Mouse (Mus musculus) hindbrain, embryonic 14.5 days (tissue): ENCODE data around the gene Gm10491. TPM values are rescaled to one million over a fixed set of nuclear protein-coding genes. Genes with fewer than 3 reads are reported as not detected.

Experiments used
- ATAC-seq: fragments of 200-750 bp; cut with Nextera tagmentation; 2 replicates; pipeline ENCODE4 v1.8.0; 2017; ENCODE audit warnings: moderate number of reproducible peaks, mild to moderate bottlenecking, moderate TSS enrichment, moderate library complexity; ENCODE audit not compliant: low FRiP score
- DNase-seq: peaks from one replicate; pipeline ENCODE4 v3.0.0-alpha.2; 2015; ENCODE audit warnings: low spot score
- H3K27ac ChIP-seq: fragments of 300-500 bp; sonication (generic); 2 replicates; pipeline ENCODE4 v1.5.1; 2014; ENCODE audit warnings: mild to moderate bottlenecking, moderate library complexity
- H3K27me3 ChIP-seq: fragments of 300-500 bp; sonication (generic); 2 replicates; pipeline ENCODE4 v1.6.1; 2014; ENCODE audit warnings: mild to moderate bottlenecking, low read length, mixed read lengths; ENCODE audit not compliant: control insufficient read depth, insufficient read depth
- H3K36me3 ChIP-seq: fragments of 300-500 bp; sonication (generic); replicated peaks from 2 replicates; pipeline ENCODE4 v1.6.1; 2014; ENCODE audit not compliant: control insufficient read depth, insufficient read depth
- H3K4me1 ChIP-seq: fragments of 300-500 bp; sonication (generic); replicated peaks from 2 replicates; pipeline ENCODE4 v1.6.1; 2014; ENCODE audit warnings: antibody characterized with exemption, low read length, mixed read lengths; ENCODE audit not compliant: control insufficient read depth, insufficient read depth
- H3K4me2 ChIP-seq: fragments of 300-500 bp; sonication (generic); replicated peaks from 2 replicates; pipeline ENCODE4 v1.6.1; 2014; ENCODE audit warnings: mild to moderate bottlenecking, moderate library complexity
- H3K4me3 ChIP-seq: fragments of 300-500 bp; sonication (generic); replicated peaks from 2 replicates; pipeline ENCODE4 v1.5.1; 2014; ENCODE audit warnings: mild to moderate bottlenecking, low read length
- H3K9ac ChIP-seq: fragments of 300-500 bp; sonication (generic); 2 replicates; pipeline ENCODE4 v1.6.1; 2014
- H3K9me3 ChIP-seq: fragments of 300-500 bp; sonication (generic); 2 replicates; pipeline ENCODE4 v1.6.1; 2016; ENCODE audit warnings: low read length; ENCODE audit not compliant: control insufficient read depth
- WGBS: fragments of 180-500 bp; shearing (Covaris S2); extraction: QIAGEN DNeasy Blood & Tissue Kit; methylation state at CpG from one replicate; pipeline ENCODE4 v1.1.7; 2014; 5-methylcytosine and 5-hydroxymethylcytosine counted together
- polyA plus RNA-seq: library from polyadenylated mRNA; unstranded; fragments of >200 nt; fragmentation: Nextera tagmentation; extraction: Ambion mirVana; gene quantifications from 2 replicates; pipeline ENCODE4 v1.2.1, GENCODE M21; 2014

Gene Gm10491
- polyA plus RNA-seq = not detected in 2 replicates

DNA sequence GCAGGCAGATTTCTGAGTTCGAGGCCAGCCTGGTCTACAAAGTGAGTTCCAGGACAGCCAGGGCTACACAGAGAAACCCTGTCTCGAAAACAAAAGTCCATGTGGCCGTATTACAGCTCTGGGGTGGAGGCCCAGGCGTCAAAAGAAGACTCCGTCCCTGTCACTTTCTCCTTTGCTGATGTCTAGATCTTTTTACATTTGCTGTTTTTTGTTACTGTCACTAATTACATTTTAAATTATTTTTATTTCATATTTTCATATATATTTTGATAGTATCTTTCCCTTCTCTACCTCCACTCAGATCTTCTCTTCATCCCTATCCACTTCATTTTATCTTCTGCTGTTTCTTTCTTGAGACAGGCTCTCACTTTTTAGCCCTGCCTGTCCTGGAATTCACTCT is at the start of gene Gm10491:
Gm10491 (minus strand) TSS at position 101 of the 400 bp plus-strand sequence.
- Histone ChIP-seq H3K4me3 (no peak within 1 kb of the TSS), H3K4me2 (no peak within 1 kb of the TSS), H3K9ac (no peak within 1 kb of the TSS), H3K9me3 (no peaks in the 10 kb centered on the region; the same call in 1 of the 2 replicates), H3K4me1 (no peaks in the 10 kb centered on the region), H3K36me3 (peaks cover 4% of the 10 kb centered on the region), H3K27me3 (no peaks in the 10 kb centered on the region), H3K27ac (no peak within 1 kb of the TSS)
- 85% methylated on average over 5 of the region's 5 CpGs for WGBS
- DNase-seq (no peak), ATAC-seq (no peak)

DNA sequence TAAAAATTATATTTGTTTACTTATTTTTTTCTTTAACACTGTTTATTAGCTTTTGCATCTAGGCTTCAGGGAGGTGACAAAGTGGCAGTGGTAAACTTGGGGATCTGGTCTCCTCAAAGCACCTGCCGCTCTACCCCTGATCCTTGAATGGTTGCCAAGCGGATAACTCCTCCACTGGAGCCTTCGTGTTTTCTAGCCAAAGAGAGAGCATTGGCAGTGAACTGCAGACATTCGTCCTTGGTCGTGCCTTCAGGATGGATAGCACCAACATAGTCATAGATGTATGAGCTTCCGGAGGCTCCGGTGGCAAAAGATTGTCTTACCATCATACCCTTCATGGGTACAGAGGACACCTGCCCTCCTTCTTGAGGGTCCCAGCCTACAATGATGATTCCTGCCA is 42.5 kb upstream of the Gm10491 start:
- H3K4me2 ChIP-seq = no peak overlapping the region
- H3K9me3 ChIP-seq = no peaks in the 10 kb centered on the region
- H3K27me3 ChIP-seq = no peaks in the 10 kb centered on the region
- no peak overlapping the region for H3K27ac ChIP-seq
- H3K4me1 ChIP-seq = no peaks in the 10 kb centered on the region; the same call in 1 of the 2 replicates
- ATAC-seq = no peak
- DNase-seq = no peak
- no peak overlapping the region for H3K9ac ChIP-seq
- 83% methylated on average over 7 of the region's 7 CpGs for WGBS
- no peaks in the 10 kb centered on the region for H3K36me3 ChIP-seq
- H3K4me3 ChIP-seq = no peak overlapping the region

DNA sequence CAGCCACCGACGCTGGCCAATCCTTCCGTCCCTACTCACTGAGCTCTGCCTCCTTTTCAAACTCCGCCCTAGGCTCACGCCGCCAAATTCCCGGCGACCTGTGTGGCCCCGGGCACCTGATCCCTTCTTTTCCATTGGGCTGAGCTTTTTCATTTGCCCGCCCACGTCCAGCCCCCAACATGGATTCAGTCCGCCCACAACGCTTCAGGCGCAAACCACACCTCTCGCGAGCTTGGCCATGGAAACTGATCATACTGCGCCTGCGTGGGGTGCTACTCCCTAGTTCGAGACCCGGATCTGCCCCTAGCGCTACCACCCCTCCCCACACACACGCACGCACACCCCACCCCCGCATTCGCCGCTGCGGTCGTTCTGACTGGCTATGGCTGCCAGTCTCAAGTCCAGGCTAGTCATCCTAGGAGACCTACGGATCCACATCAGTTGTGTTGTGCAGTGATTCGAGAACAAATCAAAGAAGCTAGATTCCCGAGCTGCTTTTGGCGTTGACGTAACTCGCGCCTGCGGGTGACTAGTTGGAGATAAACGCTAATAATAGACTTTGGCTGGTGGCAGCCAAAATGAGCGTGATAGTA is 40.4 kb upstream of the Gm10491 start:
- Histone ChIP-seq H3K27me3 (no peaks in the 10 kb centered on the region), H3K4me1 (no peaks in the 10 kb centered on the region; the same call in 1 of the 2 replicates), H3K9ac (peak overlapping the region; percentile 52), H3K9me3 (no peaks in the 10 kb centered on the region), H3K4me2 (peak overlapping the region; percentile 53), H3K4me3 (peak overlapping the region; percentile 45), H3K36me3 (peaks cover 6% of the 10 kb centered on the region), H3K27ac (peak overlapping the region; percentile 79)
- 18% methylated on average over 38 of the region's 38 CpGs for WGBS
- ATAC-seq (peak; percentile 99; the same call in 1 of the 2 replicates), DNase-seq (peak; percentile 90)

DNA sequence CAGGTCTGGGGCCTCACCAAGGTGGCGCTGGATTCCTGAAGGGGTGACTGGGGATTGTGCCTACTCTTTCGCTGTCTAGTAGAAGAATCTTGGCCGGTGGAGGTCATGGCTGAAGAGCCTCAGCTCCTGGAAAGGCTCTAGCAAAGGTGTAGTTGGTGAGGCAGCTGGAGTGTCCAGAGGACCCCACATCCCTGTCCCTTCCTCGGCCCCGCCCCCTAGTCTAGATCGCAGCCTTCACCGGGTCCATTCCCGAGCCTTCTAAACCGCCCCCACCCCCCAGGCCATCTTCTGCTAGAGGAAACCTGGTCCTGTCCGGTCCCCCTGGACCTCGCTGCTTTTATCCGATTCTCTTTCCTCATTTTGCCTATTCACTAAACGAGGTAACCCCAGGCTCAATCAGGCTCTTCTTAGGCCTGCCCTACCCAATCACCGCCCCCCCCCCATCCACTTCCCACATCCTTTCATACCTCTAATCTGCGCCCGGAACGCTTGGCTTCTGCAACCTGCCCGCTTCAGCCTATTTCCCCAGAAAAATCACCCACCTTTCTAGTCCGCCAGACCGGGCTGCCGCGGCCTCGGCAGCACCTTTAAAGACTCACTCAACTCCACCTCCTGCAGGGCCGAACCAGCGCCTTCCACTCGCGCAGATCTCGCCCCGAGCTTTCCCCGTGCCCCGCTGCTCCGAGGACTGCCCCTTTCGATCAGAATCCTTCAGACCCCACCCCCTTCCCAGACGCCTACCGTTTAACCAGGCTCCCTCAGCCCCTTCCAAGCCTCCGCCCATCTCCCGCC is 39.7 kb upstream of the Gm10491 start, which contains the start of gene Hdac6:
Hdac6 (minus strand) TSS at position 782 of the 792 bp plus-strand sequence.
- ATAC-seq (peak; percentile 54), DNase-seq (no peak)
- no peaks in the 10 kb centered on the region; the same call in 1 of the 2 replicates for H3K4me1 ChIP-seq
- H3K9me3 ChIP-seq = no peaks in the 10 kb centered on the region
- no peaks in the 10 kb centered on the region for H3K27me3 ChIP-seq
- peak within 1 kb of the TSS; percentile 79 for H3K27ac ChIP-seq
- 21% methylated on average over 37 of the region's 37 CpGs for WGBS
- peak within 1 kb of the TSS; percentile 55 for H3K9ac ChIP-seq
- H3K36me3 ChIP-seq = peaks cover 6% of the 10 kb centered on the region
- peak within 1 kb of the TSS; percentile 62 for H3K4me2 ChIP-seq
- H3K4me3 ChIP-seq = peak within 1 kb of the TSS; percentile 45

DNA sequence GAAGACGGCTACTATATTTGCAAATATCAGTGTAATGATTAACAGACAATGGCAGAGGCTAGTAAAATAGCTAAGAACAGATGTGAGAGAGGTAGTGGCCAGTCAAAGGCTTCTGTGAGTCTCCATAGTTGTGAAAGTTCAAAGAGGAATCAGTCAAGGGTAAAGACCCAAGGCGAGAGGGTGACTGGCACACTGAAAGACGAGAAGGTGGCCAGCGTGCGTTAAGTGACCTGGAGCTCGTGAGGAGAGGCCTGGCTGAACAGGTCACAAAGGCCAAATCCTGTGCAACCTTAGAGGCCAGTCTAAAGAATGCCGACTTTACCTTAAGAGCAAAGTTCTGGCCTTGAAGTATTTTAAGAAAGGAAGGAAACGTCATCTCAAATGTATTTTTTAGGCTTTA is 38.0 kb upstream of the Gm10491 start:
- WGBS = 78% methylated on average over 8 of the region's 8 CpGs
- no peak for DNase-seq
- no peak for ATAC-seq
- Histone ChIP-seq H3K4me2 (no peak overlapping the region), H3K27me3 (no peaks in the 10 kb centered on the region), H3K9me3 (no peaks in the 10 kb centered on the region), H3K4me1 (no peaks in the 10 kb centered on the region; the same call in 1 of the 2 replicates), H3K9ac (no peak overlapping the region), H3K36me3 (peaks cover 6% of the 10 kb centered on the region), H3K4me3 (no peak overlapping the region), H3K27ac (no peak overlapping the region)

DNA sequence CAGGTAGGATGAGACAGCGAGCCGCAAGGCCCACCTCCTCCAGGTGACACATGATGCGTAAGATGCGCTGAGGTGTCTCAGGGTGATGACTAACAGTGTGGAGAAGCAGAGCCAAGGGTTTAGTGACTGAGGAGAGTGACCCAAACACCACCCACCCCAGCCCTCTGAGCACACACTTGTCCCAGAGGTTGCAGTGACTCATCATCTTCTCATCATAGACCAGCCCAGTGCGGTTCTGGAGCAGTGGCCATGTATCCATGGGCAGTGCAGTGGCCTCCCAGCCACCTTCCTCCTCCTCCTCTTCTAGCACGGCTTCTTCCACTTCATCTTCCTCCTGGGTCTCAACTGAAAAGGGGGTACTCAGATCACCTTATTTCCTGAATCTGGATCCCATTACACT is 30.0 kb upstream of the Gm10491 start:
- peaks cover 31% of the 10 kb centered on the region for H3K36me3 ChIP-seq
- H3K4me3 ChIP-seq = no peak overlapping the region
- H3K9ac ChIP-seq = no peak overlapping the region
- ATAC-seq (no peak), DNase-seq (no peak)
- H3K9me3 ChIP-seq = no peaks in the 10 kb centered on the region
- H3K27me3 ChIP-seq = no peaks in the 10 kb centered on the region
- WGBS = 93% methylated on average over 6 of the region's 6 CpGs
- H3K4me1 ChIP-seq = no peaks in the 10 kb centered on the region
- H3K4me2 ChIP-seq = no peak overlapping the region
- no peak overlapping the region for H3K27ac ChIP-seq

DNA sequence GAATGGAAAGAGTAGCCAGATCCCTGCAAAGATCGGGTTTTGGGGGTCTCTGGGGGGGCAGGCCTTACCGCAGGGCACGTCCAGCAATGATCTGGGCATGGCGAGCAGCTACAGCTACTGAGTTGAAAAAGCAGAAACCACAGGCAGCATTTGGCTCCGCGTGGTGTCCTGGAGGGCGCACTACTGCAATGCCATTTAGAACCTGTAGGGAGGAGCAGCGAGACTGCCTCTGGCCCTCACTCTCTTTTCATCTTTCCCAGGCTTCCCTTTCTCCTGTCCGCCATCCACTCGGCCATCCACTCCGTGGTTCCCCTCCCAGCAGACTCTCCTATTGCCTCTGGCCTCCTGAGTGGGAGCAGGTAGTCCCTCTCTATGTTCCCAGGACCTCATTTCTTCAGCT is 29.2 kb upstream of the Gm10491 start:
- peaks cover 34% of the 10 kb centered on the region for H3K36me3 ChIP-seq
- DNase-seq (no peak), ATAC-seq (no peak)
- no peaks in the 10 kb centered on the region for H3K27me3 ChIP-seq
- no peak overlapping the region for H3K9ac ChIP-seq
- no peaks in the 10 kb centered on the region for H3K4me1 ChIP-seq
- no peak overlapping the region for H3K4me2 ChIP-seq
- no peak overlapping the region for H3K27ac ChIP-seq
- no peaks in the 10 kb centered on the region for H3K9me3 ChIP-seq
- whole genome bisulfite sequencing = 44% methylated on average over 11 of the region's 11 CpGs
- H3K4me3 ChIP-seq = no peak overlapping the region

DNA sequence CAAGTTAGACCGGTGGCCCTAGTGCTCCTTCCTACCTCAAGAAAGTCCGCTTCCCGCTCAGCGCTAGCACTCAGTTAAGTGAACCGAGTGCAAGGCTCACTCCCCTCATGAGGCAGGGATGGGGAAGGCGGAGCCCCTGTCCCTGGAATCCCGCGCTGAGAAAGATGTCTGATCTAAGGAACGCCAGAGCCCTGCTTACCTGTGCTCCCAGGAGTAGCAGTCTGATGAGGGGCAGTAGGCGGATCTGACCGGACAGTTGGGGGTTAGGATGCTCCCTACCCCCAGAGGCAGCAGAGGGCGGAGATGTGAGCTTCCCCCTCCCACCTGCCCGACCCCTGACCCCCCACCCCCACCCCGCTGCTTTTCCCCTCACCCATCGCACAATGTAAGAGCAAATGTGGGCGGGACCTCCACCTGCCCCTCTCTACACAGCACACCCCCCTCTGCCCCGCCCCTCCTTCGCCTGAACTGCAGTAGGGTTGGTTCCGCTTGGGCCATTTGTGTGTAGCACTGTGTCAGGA is 20.7 kb upstream of the Gm10491 start, which contains the start of gene Eras:
Eras (minus strand) TSS at position 338 of the 521 bp plus-strand sequence.
- no peaks in the 10 kb centered on the region for H3K9me3 ChIP-seq
- H3K27me3 ChIP-seq = 0 out of 2 replicates have a peak, but pooled peaks cover 13% of the 10 kb centered on the region
- no peak within 1 kb of the TSS for H3K27ac ChIP-seq
- WGBS = 12% methylated on average over 18 of the region's 19 CpGs
- DNase-seq = no peak
- peaks cover 27% of the 10 kb centered on the region for H3K36me3 ChIP-seq
- H3K4me2 ChIP-seq = no peak within 1 kb of the TSS
- H3K4me1 ChIP-seq = 0 out of 2 replicates have a peak, but pooled peaks cover 2% of the 10 kb centered on the region
- no peak within 1 kb of the TSS for H3K9ac ChIP-seq
- H3K4me3 ChIP-seq = no peak within 1 kb of the TSS
- ATAC-seq = no peak

DNA sequence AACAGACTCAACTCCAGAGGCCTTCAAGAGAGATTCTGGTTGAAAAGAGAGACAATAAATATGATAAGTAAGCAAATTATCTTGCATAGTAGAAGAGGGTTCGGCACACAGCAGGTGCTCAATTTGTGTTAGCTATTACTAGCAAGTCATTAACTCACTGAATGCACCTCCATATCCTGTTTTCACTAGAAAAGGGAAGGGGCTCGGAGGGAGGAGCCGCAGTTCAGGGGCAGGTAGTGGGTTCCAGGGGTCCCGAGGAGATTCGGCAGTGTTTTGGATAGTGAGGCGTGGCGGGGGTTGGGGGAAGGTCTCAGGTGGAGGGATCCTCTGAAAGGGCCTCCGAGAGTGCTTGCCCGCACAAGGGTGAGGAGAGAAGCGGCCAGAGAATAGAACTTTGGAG is 19.5 kb upstream of the Gm10491 start:
- 0 out of 2 replicates have a peak, but pooled peaks cover 12% of the 10 kb centered on the region for H3K4me1 ChIP-seq
- DNase-seq (no peak), ATAC-seq (no peak)
- H3K4me3 ChIP-seq = no peak overlapping the region
- no peak overlapping the region for H3K9ac ChIP-seq
- H3K27ac ChIP-seq = no peak overlapping the region
- H3K4me2 ChIP-seq = no peak overlapping the region
- WGBS = 25% methylated on average over 10 of the region's 10 CpGs
- H3K27me3 ChIP-seq = 0 out of 2 replicates have a peak, but pooled peaks cover 13% of the 10 kb centered on the region
- H3K9me3 ChIP-seq = no peaks in the 10 kb centered on the region
- peaks cover 29% of the 10 kb centered on the region for H3K36me3 ChIP-seq
